Mouse (Mus musculus) T-cell, adult 2 months (primary cell): Measurements from ENCODE around the gene Alox5.

Experiments used
- DNase-seq: peaks from one replicate; pipeline ENCODE4 v3.0.0; 2022; ENCODE audit warnings: low spot score

Gene Alox5

GRCm38 (mm10) chr6:116417518-116418315, 43.3 kb downstream of the Alox5 start:
- no peak for DNase-seq

DNA sequence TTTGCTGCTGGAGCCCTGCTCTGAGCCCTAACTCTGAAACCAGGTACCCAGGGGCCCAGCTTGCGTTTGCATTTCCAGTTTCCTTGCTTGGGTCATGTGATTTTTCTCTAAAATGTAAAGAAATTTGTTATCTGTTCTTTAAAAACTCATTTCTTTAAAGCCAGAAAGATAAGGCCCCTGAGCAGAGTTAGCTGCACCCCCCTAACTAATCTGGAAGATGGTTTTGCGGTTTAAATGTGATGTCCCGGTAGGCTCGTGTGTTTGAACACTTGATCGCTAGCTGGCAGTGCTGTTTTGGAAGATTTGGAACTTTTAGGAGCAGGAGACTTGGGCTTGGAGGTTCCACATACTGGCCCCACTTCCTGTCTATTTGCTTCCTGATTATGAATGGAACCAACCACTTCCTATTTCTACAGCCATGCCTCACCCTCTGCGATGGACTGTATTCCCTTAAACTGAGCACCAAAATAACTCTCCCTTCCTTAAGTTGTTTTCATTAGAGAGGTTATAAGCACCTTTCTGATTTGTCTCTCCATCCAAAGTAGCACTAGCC, 44.9 kb downstream of the Alox5 start:
- no peak for DNase-seq

DNA sequence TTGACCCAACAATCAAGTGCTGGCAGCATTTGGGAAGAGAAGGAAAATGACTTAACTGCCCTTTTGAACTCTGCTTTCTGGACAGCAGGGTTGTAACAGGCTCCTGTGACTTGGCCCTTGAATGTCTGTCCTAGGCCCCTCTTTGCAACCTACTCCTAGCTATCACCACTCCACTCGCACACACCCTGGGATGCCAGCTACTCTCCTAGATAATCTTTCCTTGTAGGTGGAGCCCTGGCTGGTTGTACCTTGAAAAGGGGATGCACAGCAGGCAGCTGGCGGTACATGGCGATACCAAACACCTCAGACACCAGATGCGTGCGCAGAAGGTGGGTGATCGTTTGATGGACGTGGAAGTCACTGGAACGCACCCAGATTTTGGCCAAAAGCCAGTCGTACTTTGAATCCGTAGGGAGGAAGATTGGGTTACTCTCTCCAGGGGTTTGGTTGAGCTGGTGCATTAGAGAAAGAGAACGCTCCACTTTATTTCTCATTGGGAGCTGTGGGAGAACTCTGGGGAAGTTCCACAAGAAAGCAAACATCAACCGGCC, 45.8 kb downstream of the Alox5 start:
- DNase-seq, result no peak

- no peak for DNase-seq
Observed at GRCm38 (mm10) chr6:116412546-116413325, 48.2 kb downstream of the Alox5 start.

GRCm38 (mm10) chr6:116411716-116412115, 49.3 kb downstream of the Alox5 start:
- DNase-seq, result no peak

DNA sequence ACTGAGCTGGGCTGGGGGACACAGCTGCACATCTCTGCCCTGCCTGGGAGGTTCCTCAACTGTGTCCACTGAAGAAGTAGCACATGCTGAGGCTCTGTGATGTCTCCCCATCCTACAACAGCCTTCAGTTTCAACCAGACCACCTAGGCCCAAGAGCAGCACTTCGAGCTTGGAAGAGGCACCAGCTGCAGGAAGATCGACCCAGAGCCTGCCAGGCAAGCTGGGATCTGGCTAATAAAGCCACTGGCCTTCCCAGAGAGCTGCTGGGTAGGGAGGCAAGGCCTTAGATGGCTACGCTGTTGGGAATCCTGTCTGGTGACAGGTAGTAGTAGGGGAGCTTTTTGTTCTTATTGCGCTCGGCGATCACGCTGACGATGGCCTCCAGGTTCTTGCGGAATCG, 50.5 kb downstream of the Alox5 start:
- DNase-seq, result no peak

GRCm38 (mm10) chr6:116407956-116408657, 52.9 kb downstream of the Alox5 start:
- DNase-seq, result no peak

DNA sequence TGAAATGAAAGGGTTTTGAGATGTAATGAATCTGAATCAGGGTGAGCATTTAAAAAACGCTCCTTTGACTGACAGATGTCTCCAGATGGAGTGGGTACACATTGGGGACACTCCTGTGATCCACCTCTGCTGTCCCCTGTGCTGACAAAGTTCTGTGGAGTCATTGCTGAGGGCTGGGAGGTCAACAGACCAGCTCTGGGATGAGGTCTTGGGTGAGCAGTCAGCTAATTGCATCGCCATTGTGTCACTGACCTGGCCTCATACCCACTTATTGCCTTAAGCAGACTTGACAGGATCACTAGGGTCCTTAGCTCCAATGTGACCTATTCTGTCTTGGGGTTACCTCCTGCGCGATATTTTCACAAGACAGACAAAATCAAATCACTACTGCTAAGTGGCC, 53.8 kb downstream of the Alox5 start:
- DNase-seq, result no peak

GRCm38 (mm10) chr6:116406680-116407079, 54.3 kb downstream of the Alox5 start:
- DNase-seq, result no peak

GRCm38 (mm10) chr6:116406152-116406551, 54.8 kb downstream of the Alox5 start:
- DNase-seq, result no peak

DNA sequence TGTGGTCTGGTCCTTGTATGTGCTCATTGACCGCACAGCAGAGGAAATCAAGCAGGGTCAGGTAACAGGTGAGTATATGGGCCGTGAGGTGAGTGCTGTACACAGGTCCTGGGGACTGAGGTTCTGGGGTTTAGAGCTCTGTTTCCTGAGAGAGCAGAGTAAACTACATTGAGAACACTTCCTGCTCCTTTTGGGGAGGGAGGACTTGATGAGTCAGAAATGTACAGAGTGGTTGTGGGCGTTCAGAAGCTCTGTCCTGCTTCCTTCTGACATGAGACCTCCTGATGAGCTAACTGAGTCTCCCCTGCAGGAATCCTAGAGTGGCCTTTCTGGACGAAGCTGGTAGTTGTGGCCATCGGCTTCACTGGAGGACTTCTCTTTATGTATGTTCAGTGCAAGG, 55.3 kb downstream of the Alox5 start:
- DNase-seq, result no peak

DNA sequence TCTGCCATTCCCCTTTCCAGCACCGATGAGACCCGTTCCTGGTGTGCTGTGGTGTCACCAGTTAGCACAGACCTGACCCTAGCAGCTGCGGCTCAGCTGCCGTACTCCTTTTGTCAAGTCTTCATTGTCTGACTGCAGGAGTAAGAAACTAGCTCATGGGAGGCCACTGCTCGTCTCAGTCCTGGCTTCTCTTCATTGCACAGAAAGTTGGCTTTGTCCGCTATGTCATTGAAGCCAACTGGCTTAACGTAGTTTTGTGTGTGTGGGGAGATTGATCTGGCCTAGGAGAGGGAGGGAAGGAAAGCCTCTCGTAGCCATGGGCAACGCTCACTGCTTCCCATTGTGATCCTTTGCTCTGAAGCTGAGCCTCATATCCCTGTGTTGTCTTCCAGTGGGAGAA, 55.7 kb downstream of the Alox5 start:
- DNase-seq, result no peak

- DNase-seq, result no peak
Observed at GRCm38 (mm10) chr6:116402426-116402825, 58.6 kb downstream of the Alox5 start.

DNA sequence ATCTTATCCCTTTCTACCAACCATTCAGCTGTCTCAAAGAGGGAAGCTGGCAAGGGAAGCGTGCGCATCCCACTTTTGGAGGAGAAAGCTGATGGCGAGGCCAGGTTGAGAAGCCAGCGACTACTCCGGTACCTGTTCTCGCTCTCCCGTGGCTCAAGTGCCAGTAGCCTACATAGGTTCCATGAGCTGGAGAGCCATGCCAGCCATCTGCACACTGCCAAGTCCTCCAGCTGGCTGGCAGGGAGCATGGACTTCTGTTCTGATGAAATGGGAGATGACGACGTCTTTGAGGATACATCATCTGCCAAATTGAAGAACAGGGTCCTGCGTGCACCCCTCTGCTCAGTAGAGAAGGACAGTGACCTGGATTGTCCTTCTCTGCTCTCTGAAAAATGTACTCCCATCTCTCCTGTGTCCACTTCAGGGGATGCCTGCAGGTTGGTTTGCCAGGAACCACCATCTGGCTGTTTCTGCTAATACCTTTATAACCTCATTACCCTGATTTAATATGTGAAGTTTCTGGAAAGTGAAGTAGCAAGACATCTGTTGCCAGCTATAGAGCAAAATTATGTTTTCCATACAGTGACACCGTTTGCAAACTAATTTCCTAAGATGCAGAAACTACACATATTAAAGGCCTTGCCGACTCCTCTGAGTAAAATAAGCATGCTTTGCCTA, 59.1 kb downstream of the Alox5 start:
- no peak for DNase-seq

DNA sequence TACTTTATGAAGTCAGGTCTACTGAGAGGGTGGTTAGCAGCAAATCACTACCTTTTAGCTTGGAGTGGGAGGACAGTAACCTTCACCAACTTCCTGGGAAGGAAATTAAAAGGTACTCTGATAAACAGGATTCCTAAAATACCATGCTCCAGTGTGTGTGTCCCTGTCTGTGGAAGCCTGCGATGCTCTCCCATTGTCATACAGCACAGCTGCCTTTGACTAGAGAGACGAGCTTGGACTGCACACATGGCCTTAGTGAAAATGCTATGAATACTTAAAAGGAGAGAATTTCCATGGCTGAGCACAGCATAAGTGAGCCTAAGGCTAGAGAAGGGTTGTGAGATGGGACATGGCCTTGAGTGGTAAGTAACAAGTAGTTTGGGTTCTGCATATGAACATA, 62.8 kb downstream of the Alox5 start:
- no peak for DNase-seq

GRCm38 (mm10) chr6:116397621-116398020, 63.4 kb downstream of the Alox5 start:
- DNase-seq, result no peak

DNA sequence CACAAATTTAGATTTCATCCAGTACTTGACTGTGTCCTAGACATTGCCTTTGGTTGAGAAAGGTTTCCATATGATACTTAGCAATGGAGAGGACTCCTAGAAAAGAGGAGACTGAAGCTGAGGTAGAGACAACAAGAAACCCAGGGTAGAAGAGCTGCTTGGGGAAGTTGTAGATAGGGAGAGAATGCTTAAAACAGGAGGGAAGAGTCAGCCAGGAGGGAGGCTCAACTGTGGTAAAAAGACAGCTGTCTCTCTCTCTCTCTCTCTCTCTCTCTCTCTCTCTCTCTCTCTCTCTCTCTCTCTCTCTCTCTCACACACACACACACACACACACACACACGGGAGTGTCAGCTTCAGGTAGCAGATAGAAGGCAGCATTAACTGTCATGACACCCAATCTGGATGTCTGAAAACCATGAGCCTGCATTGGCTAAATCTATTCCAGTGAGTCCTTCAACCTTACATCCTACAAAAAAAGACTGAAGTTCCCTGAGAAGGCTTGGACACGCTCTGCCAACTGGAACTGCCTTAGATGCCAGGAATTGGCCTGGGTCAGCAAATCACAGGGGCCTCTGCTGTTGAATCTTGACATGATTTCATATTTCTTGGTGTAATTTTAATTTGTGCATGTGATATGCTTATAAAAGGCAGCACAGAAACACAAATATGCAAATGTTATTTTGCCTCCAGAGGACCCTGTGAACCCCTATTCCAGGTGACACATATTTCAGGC, 65.9 kb downstream of the Alox5 start:
- DNase-seq, result no peak

DNA sequence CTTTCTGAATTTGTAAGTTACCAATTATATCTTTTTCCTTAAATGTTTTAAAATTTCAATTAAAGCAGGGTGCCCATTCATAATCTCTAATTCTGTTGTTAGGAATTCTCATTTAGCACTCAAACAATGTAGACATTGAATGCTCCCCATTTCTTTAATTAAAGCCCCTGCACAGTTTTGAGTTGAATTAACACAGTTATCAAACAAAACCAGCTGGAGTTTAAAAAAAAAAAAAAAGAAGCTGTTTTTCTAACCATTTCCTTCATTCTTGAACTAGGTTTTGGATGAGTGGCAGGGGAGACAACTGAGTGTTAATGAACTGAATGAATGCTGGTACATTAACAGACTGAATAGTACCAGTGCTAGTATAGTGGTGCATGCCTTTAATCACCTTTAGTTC, 71.5 kb downstream of the Alox5 start:
- no peak for DNase-seq

DNA sequence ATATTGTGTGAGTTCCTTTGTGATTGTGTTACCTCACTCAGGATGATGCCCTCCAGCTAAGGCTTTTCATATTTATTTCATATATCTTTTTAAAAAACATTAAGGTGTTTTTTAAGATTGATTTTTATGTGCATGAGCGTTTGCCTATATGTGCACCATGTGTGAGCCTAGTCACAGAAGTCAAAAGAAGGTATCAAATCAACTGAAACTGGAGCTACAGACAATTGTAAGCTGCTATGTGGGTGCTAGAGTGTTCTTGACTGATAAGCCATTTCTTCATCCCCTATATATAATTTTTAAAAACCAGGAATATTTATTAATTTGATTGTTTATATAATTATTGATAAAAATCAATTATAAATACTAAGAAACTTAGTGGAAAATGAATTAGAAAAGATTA, 72.9 kb downstream of the Alox5 start:
- DNase-seq, result no peak

- DNase-seq, result no peak
Observed at GRCm38 (mm10) chr6:116386506-116386905, 74.5 kb downstream of the Alox5 start.

GRCm38 (mm10) chr6:116386045-116386415, 74.9 kb downstream of the Alox5 start:
- no peak for DNase-seq
